Mouse (Mus musculus) heart, embryonic 15.5 days (tissue): ENCODE measurements at regions not wholly inside any gene's neighbourhood (a gene's known extent, or its start where the extent isn't known, plus 50 kb on each side); places are given as distances from the start of the nearest gene placed in this dataset.

Experiments
- ATAC-seq: fragments of 200-750 bp; cut with Nextera tagmentation; replicated peaks from 2 replicates; pipeline ENCODE4 v1.8.0; 2017; ENCODE audit warnings: low read depth, moderate TSS enrichment; ENCODE audit not compliant: insufficient number of reproducible peaks, insufficient read depth, low FRiP score
- H3K27ac ChIP-seq: fragments of 300-500 bp; sonication (generic); 2 replicates; pipeline ENCODE4 v1.5.1; 2015; ENCODE audit warnings: mild to moderate bottlenecking, inconsistent platforms
- H3K27me3 ChIP-seq: fragments of 300-500 bp; sonication (generic); 2 replicates; pipeline ENCODE4 v1.6.1; 2015; ENCODE audit warnings: inconsistent platforms
- H3K36me3 ChIP-seq: fragments of 300-500 bp; sonication (generic); 2 replicates; pipeline ENCODE4 v1.6.1; 2015; ENCODE audit warnings: mild to moderate bottlenecking, inconsistent platforms
- H3K4me1 ChIP-seq: fragments of 300-500 bp; sonication (generic); replicated peaks from 2 replicates; pipeline ENCODE4 v1.6.1; 2015; ENCODE audit warnings: inconsistent platforms
- H3K4me2 ChIP-seq: fragments of 300-500 bp; sonication (generic); 2 replicates; pipeline ENCODE4 v1.6.1; 2015; ENCODE audit warnings: inconsistent platforms, mild to moderate bottlenecking, moderate library complexity
- H3K4me3 ChIP-seq: fragments of 300-500 bp; sonication (generic); 2 replicates; pipeline ENCODE4 v1.5.1; 2015; ENCODE audit warnings: mild to moderate bottlenecking, inconsistent platforms
- H3K9ac ChIP-seq: fragments of 300-500 bp; sonication (generic); 2 replicates; pipeline ENCODE4 v1.6.1; 2015; ENCODE audit warnings: mild to moderate bottlenecking, inconsistent platforms
- H3K9me3 ChIP-seq: fragments of 300-500 bp; sonication (generic); replicated peaks from 2 replicates; pipeline ENCODE4 v1.6.1; 2016; ENCODE audit warnings: inconsistent platforms
- WGBS: fragments of 180-500 bp; shearing (Covaris S2); methylation state at CpG from one replicate; pipeline ENCODE4 v1.1.7; 2015; ENCODE audit warnings: mixed read lengths; 5-methylcytosine and 5-hydroxymethylcytosine counted together

GRCm38 (mm10) chr14:58265373-58265772 lies 195.0 kb downstream of the Fgf9 start:
- Histone ChIP-seq H3K27ac (no peak overlapping the region), H3K27me3 (no peaks in the 10 kb centered on the region), H3K4me3 (no peak overlapping the region), H3K9ac (no peak overlapping the region), H3K9me3 (no peaks in the 10 kb centered on the region), H3K4me2 (no peak overlapping the region), H3K36me3 (no peaks in the 10 kb centered on the region), H3K4me1 (0 out of 2 replicates have a peak, but pooled peaks cover 5% of the 10 kb centered on the region)
- no peak for ATAC-seq
- WGBS: 21% methylated on average over 7 of the region's 7 CpGs

- H3K9ac ChIP-seq: no peak overlapping the region
- H3K36me3 ChIP-seq: no peaks in the 10 kb centered on the region
- no peaks in the 10 kb centered on the region for H3K9me3 ChIP-seq
- H3K4me2 ChIP-seq: no peak overlapping the region
- 0 out of 2 replicates have a peak, but pooled peaks cover 5% of the 10 kb centered on the region for H3K4me1 ChIP-seq
- H3K4me3 ChIP-seq: no peak overlapping the region
- 82% methylated on average over 7 of the region's 7 CpGs for WGBS
- no peak overlapping the region for H3K27ac ChIP-seq
- no peaks in the 10 kb centered on the region for H3K27me3 ChIP-seq
- no peak for ATAC-seq
Measured at GRCm38 (mm10) chr14:58264401-58264800, 194.1 kb downstream of the Fgf9 start.

GRCm38 (mm10) chr14:58253369-58253968 lies 183.1 kb downstream of the Fgf9 start:
- H3K4me1 ChIP-seq: peaks cover 11% of the 10 kb centered on the region
- no peak overlapping the region for H3K4me3 ChIP-seq
- 10% methylated on average over 3 of the region's 3 CpGs for WGBS

GRCm38 (mm10) chr14:58225869-58226268 lies 155.5 kb downstream of the Fgf9 start:
- Histone ChIP-seq H3K36me3 (no peaks in the 10 kb centered on the region), H3K9me3 (no peaks in the 10 kb centered on the region), H3K27ac (no peak overlapping the region), H3K4me1 (peaks cover 2% of the 10 kb centered on the region; the same call in 1 of the 2 replicates), H3K9ac (no peak overlapping the region), H3K27me3 (no peaks in the 10 kb centered on the region), H3K4me3 (no peak overlapping the region), H3K4me2 (no peak overlapping the region)
- ATAC-seq: no peak
- WGBS: 73% methylated on average over 1 of the region's 1 CpGs

More at GRCm38 (mm10) chr14:58253369-58253968, 183.1 kb downstream of the Fgf9 start:
- H3K9ac ChIP-seq: no peak overlapping the region
- H3K27ac ChIP-seq: peak overlapping the region; percentile 86
- peak overlapping the region; percentile 21; the same call in 1 of the 2 replicates for H3K4me2 ChIP-seq
- no peaks in the 10 kb centered on the region for H3K27me3 ChIP-seq
- no peaks in the 10 kb centered on the region for H3K9me3 ChIP-seq
- no peaks in the 10 kb centered on the region for H3K36me3 ChIP-seq
- ATAC-seq: peak; percentile 93

- Histone ChIP-seq H3K36me3 (no peaks in the 10 kb centered on the region), H3K4me1 (peaks cover 2% of the 10 kb centered on the region; the same call in 1 of the 2 replicates), H3K4me3 (no peak overlapping the region), H3K27ac (no peak overlapping the region), H3K27me3 (no peaks in the 10 kb centered on the region), H3K9ac (no peak overlapping the region), H3K9me3 (no peaks in the 10 kb centered on the region), H3K4me2 (no peak overlapping the region)
- no peak for ATAC-seq
- WGBS: 75% methylated on average over 3 of the region's 3 CpGs
Measured at GRCm38 (mm10) chr14:58224419-58224818, 154.1 kb downstream of the Fgf9 start.

GRCm38 (mm10) chr14:58208401-58208800 lies 138.1 kb downstream of the Fgf9 start:
- Histone ChIP-seq H3K27me3 (no peaks in the 10 kb centered on the region), H3K27ac (no peak overlapping the region), H3K9me3 (no peaks in the 10 kb centered on the region), H3K36me3 (no peaks in the 10 kb centered on the region), H3K4me1 (no peaks in the 10 kb centered on the region), H3K9ac (no peak overlapping the region), H3K4me3 (no peak overlapping the region), H3K4me2 (no peak overlapping the region)
- WGBS: 83% methylated on average over 1 of the region's 1 CpGs
- ATAC-seq: no peak

- 66% methylated on average over 6 of the region's 6 CpGs for WGBS
- Histone ChIP-seq H3K9me3 (no peaks in the 10 kb centered on the region), H3K4me1 (no peaks in the 10 kb centered on the region), H3K9ac (no peak overlapping the region), H3K36me3 (no peaks in the 10 kb centered on the region), H3K27me3 (no peaks in the 10 kb centered on the region), H3K4me2 (no peak overlapping the region), H3K4me3 (no peak overlapping the region), H3K27ac (no peak overlapping the region)
- no peak for ATAC-seq
Measured at GRCm38 (mm10) chr14:58202607-58203295, 132.4 kb downstream of the Fgf9 start.

GRCm38 (mm10) chr14:58189948-58190347 lies 119.6 kb downstream of the Fgf9 start:
- no peaks in the 10 kb centered on the region for H3K27me3 ChIP-seq
- 81% methylated on average over 15 of the region's 15 CpGs for WGBS
- H3K4me2 ChIP-seq: no peak overlapping the region
- H3K9ac ChIP-seq: no peak overlapping the region
- H3K9me3 ChIP-seq: no peaks in the 10 kb centered on the region
- no peak overlapping the region for H3K27ac ChIP-seq
- H3K36me3 ChIP-seq: no peaks in the 10 kb centered on the region
- no peaks in the 10 kb centered on the region for H3K4me1 ChIP-seq
- ATAC-seq: no peak
- no peak overlapping the region for H3K4me3 ChIP-seq

- no peaks in the 10 kb centered on the region for H3K4me1 ChIP-seq
- H3K36me3 ChIP-seq: no peaks in the 10 kb centered on the region
- H3K4me2 ChIP-seq: no peak overlapping the region
Measured at GRCm38 (mm10) chr14:58182869-58183268, 112.5 kb downstream of the Fgf9 start.

GRCm38 (mm10) chr14:58180724-58181123 lies 110.4 kb downstream of the Fgf9 start:
- Histone ChIP-seq H3K4me3 (no peak overlapping the region), H3K4me2 (no peak overlapping the region), H3K27me3 (no peaks in the 10 kb centered on the region), H3K9me3 (0 out of 2 replicates have a peak, but pooled peaks cover 3% of the 10 kb centered on the region), H3K27ac (no peak overlapping the region), H3K9ac (no peak overlapping the region), H3K4me1 (no peaks in the 10 kb centered on the region), H3K36me3 (no peaks in the 10 kb centered on the region)
- ATAC-seq: no peak

More at GRCm38 (mm10) chr14:58182869-58183268, 112.5 kb downstream of the Fgf9 start:
- no peak overlapping the region for H3K4me3 ChIP-seq
- H3K27me3 ChIP-seq: no peaks in the 10 kb centered on the region
- H3K9ac ChIP-seq: no peak overlapping the region
- WGBS: 59% methylated on average over 5 of the region's 5 CpGs
- H3K9me3 ChIP-seq: 0 out of 2 replicates have a peak, but pooled peaks cover 3% of the 10 kb centered on the region
- no peak for ATAC-seq
- H3K27ac ChIP-seq: no peak overlapping the region

- H3K4me2 ChIP-seq: no peak overlapping the region
- WGBS: 68% methylated on average over 5 of the region's 5 CpGs
- no peak overlapping the region for H3K4me3 ChIP-seq
- H3K27ac ChIP-seq: no peak overlapping the region
- H3K9me3 ChIP-seq: 0 out of 2 replicates have a peak, but pooled peaks cover 3% of the 10 kb centered on the region
- no peaks in the 10 kb centered on the region for H3K4me1 ChIP-seq
- no peaks in the 10 kb centered on the region for H3K36me3 ChIP-seq
- ATAC-seq: no peak
- H3K9ac ChIP-seq: no peak overlapping the region
- H3K27me3 ChIP-seq: no peaks in the 10 kb centered on the region
Measured at GRCm38 (mm10) chr14:58175651-58176363, 105.5 kb downstream of the Fgf9 start.
